ENCODE assay signal across 9 mouse cellular contexts in genomic region chr8:47351914-47352701, GRCm38 (mm10).
DNase-seq lines count a peak whose midpoint lies in the region; ATAC-seq and TF ChIP-seq lines count a peak whose summit lies in the region.
"Had no signal": no experiment of that assay in that cellular context is flagged by ENCODE, and none has a peak within 500 bp of the region (broad histone marks: within the 10 kb centered on the region; RNA-seq: fewer than 3 reads in every experiment).

No protein-coding gene starts in this region.

- no peaks in the 10 kb centered on the region for H3K27me3 ChIP-seq in kidney, embryonic 16.5 days (ENCODE audit: insufficient read depth, low read length)
- no peaks in the 10 kb centered on the region for H3K27me3 ChIP-seq in stomach, postnatal 0 days (ENCODE audit: control insufficient read depth, insufficient read depth, low read length)

- TF ChIP-seq CTCF in stomach, postnatal 0 days (IDR thresholded peaks at IDR 0.05; ENCODE audit: low read depth), result no peak

- TF ChIP-seq EP300 in stomach, postnatal 0 days (optimal IDR thresholded peaks at IDR 0.05), result no peak

- H3K4me2 ChIP-seq in kidney, embryonic 16.5 days (replicated peaks; ENCODE audit: low read depth, low read length), result peak overlapping the region; percentile 24
- H3K4me2 ChIP-seq in stomach, postnatal 0 days (replicated peaks; ENCODE audit: low read depth), result peak overlapping the region; percentile 42
- H3K4me2 ChIP-seq: neural tube, embryonic 12.5 days had no signal

- no peak overlapping the region for H3K4me3 ChIP-seq in kidney, embryonic 16.5 days (ENCODE audit: low read length)
- H3K4me3 ChIP-seq in stomach, postnatal 0 days (ENCODE audit: low read depth, low read length), result peak overlapping the region; percentile 19
- H3K4me3 ChIP-seq: neural tube, embryonic 12.5 days had no signal

- no peaks in the 10 kb centered on the region for H3K36me3 ChIP-seq in kidney, embryonic 16.5 days (ENCODE audit: insufficient read depth, low read length)
- H3K36me3 ChIP-seq in stomach, postnatal 0 days (ENCODE audit: control insufficient read depth, insufficient read depth, low read length), result no peaks in the 10 kb centered on the region
- H3K36me3 ChIP-seq: neural tube, embryonic 12.5 days had no signal

- peak; percentile 25 for DNase-seq in embryo, embryonic 10 days (ENCODE audit: low spot score)
- no peak for DNase-seq in embryo, embryonic 10.5 days (ENCODE audit: low spot score)
- peak; percentile 63 for DNase-seq in heart, adult 8-10 months (ENCODE audit: low spot score)
- peak; percentile 59 for DNase-seq in stomach, postnatal 0 days (ENCODE audit: low spot score)
- no peak for DNase-seq in thymus, postnatal 14 days
- no peak for DNase-seq in spleen, adult 12 weeks (ENCODE audit: low spot score)
- no peak for DNase-seq in thymus, postnatal 4 days

- H3K9me3 ChIP-seq in kidney, embryonic 16.5 days (ENCODE audit: low read length), result no peaks in the 10 kb centered on the region
- no peaks in the 10 kb centered on the region for H3K9me3 ChIP-seq in stomach, postnatal 0 days (ENCODE audit: control insufficient read depth, low read length)
- H3K9me3 ChIP-seq: neural tube, embryonic 12.5 days had no signal

- 0 out of 2 replicates have a peak overlapping the region, but pooled peaks have one; percentile 5 for H3K27ac ChIP-seq in kidney, embryonic 16.5 days (ENCODE audit: low read length)
- peak overlapping the region; percentile 19; the same call in 1 of the 2 replicates for H3K27ac ChIP-seq in stomach, postnatal 0 days (replicated peaks)
- H3K27ac ChIP-seq: neural tube, embryonic 12.5 days had no signal

- H3K4me1 ChIP-seq in kidney, embryonic 16.5 days (ENCODE audit: insufficient read depth, low read length), result peaks cover 36% of the 10 kb centered on the region
- H3K4me1 ChIP-seq in stomach, postnatal 0 days (replicated peaks; ENCODE audit: control insufficient read depth, insufficient read depth), result no peaks in the 10 kb centered on the region

- WGBS in kidney, embryonic 16.5 days, result 15% methylated on average over 21 of the region's 21 CpGs
- WGBS in stomach, postnatal 0 days, result 27% methylated on average over 21 of the region's 21 CpGs

- H3K9ac ChIP-seq in kidney, embryonic 16.5 days (replicated peaks; ENCODE audit: low read length), result 0 out of 2 replicates have a peak overlapping the region, but pooled peaks have one; percentile 18
- peak overlapping the region; percentile 27; the same call in 1 of the 2 replicates for H3K9ac ChIP-seq in stomach, postnatal 0 days (ENCODE audit: low read length)
- H3K9ac ChIP-seq: neural tube, embryonic 12.5 days had no signal

- peak; percentile 63; the same call in 1 of the 2 replicates for ATAC-seq in kidney, embryonic 16.5 days (ENCODE audit: low FRiP score, low TSS enrichment)
- ATAC-seq in stomach, postnatal 0 days (ENCODE audit: low FRiP score, low TSS enrichment), result peak; percentile 72

Comparison
In these comparisons a context has a peak if more than half of its experiments do, and no peak if none do; other contexts are left out.
1. DNase-seq: peak in embryo, embryonic 10 days (single experiment), heart, adult 8-10 months (single experiment) and stomach, postnatal 0 days (single experiment); none in embryo, embryonic 10.5 days (single experiment), thymus, postnatal 14 days (single experiment), spleen, adult 12 weeks (single experiment) and thymus, postnatal 4 days (single experiment).